Mouse (Mus musculus): ENCODE data around the gene Gstcd. TPM values are rescaled to one million over a fixed set of nuclear protein-coding genes. Genes with fewer than 3 reads are reported as not detected.

Gstcd gene
- polyA plus RNA-seq, 1 experiment from 2014 or later = 7.9 TPM

- H3K36me3 ChIP-seq = no peaks in the 10 kb centered on the region
- under 1% methylated on average over 26 of the region's 26 CpGs for WGBS
- peak overlapping the region; percentile 99 for H3K4me2 ChIP-seq (replicated peaks)
- peaks cover 24% of the 10 kb centered on the region for H3K27me3 ChIP-seq
- peak overlapping the region; percentile 67 for H3K9ac ChIP-seq
- H3K4me3 ChIP-seq = peak overlapping the region; percentile 66
- no peaks in the 10 kb centered on the region for H3K9me3 ChIP-seq (replicated peaks)
- H3K27ac ChIP-seq = no peak overlapping the region
- H3K4me1 ChIP-seq = peaks cover 18% of the 10 kb centered on the region
- ATAC-seq (ENCODE audit: low FRiP score) = peak; percentile 79
Observed at GRCm38 (mm10) chr3:132949380-132949790, 142.4 kb downstream of the Gstcd start.

DNA sequence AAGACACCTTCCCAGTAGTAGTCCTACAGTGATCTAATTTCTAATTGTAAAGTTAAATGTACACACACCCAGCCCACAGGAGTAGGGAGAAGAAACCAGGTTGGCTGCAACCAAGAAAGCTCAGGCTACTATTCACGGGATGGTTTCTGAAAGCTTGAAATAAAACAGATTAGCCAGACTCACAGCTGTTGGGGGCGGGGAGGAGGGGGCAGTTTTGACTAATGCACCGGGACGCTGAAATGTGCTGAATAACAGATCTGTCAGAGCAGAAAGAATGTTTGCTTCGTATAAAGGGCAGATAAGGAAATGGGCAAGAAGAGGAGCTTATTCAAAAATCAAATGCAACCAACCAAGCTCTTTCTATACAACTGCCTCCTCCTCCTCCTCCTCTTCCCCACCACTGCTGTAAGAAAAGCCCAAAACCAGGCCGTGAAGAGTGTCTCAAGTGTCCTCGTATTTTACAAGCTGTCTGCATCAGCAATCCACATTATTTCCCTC is 143.5 kb downstream of the Gstcd start:
- H3K4me1 ChIP-seq = peaks cover 18% of the 10 kb centered on the region
- peak overlapping the region; percentile 99; the same call in 1 of the 2 replicates for H3K4me2 ChIP-seq (replicated peaks)
- no peak for ATAC-seq (ENCODE audit: low FRiP score)
- no peaks in the 10 kb centered on the region for H3K36me3 ChIP-seq
- no peaks in the 10 kb centered on the region for H3K9me3 ChIP-seq (replicated peaks)
- no peak overlapping the region for H3K4me3 ChIP-seq
- H3K27me3 ChIP-seq = peaks cover 24% of the 10 kb centered on the region
- H3K27ac ChIP-seq = no peak overlapping the region
- 24% methylated on average over 7 of the region's 7 CpGs for WGBS
- no peak overlapping the region for H3K9ac ChIP-seq

- ATAC-seq (ENCODE audit: low FRiP score) = no peak
- H3K4me3 ChIP-seq = no peak overlapping the region
- no peaks in the 10 kb centered on the region for H3K9me3 ChIP-seq (replicated peaks)
- H3K4me1 ChIP-seq = peaks cover 18% of the 10 kb centered on the region
- no peak overlapping the region for H3K27ac ChIP-seq
- WGBS = 96% methylated on average over 5 of the region's 5 CpGs
- H3K4me2 ChIP-seq (replicated peaks) = no peak overlapping the region
- H3K9ac ChIP-seq = no peak overlapping the region
- H3K36me3 ChIP-seq = no peaks in the 10 kb centered on the region
- H3K27me3 ChIP-seq = peaks cover 24% of the 10 kb centered on the region
Observed at GRCm38 (mm10) chr3:132946086-132946485, 145.7 kb downstream of the Gstcd start.

- peaks cover 24% of the 10 kb centered on the region for H3K27me3 ChIP-seq
- H3K27ac ChIP-seq = no peak overlapping the region
- H3K4me3 ChIP-seq = no peak overlapping the region
- peaks cover 18% of the 10 kb centered on the region for H3K4me1 ChIP-seq
- H3K36me3 ChIP-seq = no peaks in the 10 kb centered on the region
- WGBS = 86% methylated on average over 7 of the region's 7 CpGs
- H3K9me3 ChIP-seq (replicated peaks) = no peaks in the 10 kb centered on the region
- no peak overlapping the region for H3K4me2 ChIP-seq (replicated peaks)
- no peak for ATAC-seq (ENCODE audit: low FRiP score)
- no peak overlapping the region for H3K9ac ChIP-seq
Observed at GRCm38 (mm10) chr3:132945669-132946068, 146.2 kb downstream of the Gstcd start.

GRCm38 (mm10) chr3:132944609-132945008 is 147.2 kb downstream of the Gstcd start:
- Histone ChIP-seq H3K9me3 (replicated peaks) (no peaks in the 10 kb centered on the region), H3K9ac (no peak overlapping the region), H3K27ac (no peak overlapping the region), H3K4me3 (no peak overlapping the region), H3K27me3 (peaks cover 19% of the 10 kb centered on the region), H3K4me2 (replicated peaks) (no peak overlapping the region), H3K4me1 (peaks cover 13% of the 10 kb centered on the region), H3K36me3 (no peaks in the 10 kb centered on the region)
- 30% methylated on average over 3 of the region's 3 CpGs for WGBS
- no peak for ATAC-seq (ENCODE audit: low FRiP score)

- no peaks in the 10 kb centered on the region for H3K9me3 ChIP-seq (replicated peaks)
- 52% methylated on average over 7 of the region's 7 CpGs for WGBS
- H3K9ac ChIP-seq = no peak overlapping the region
- H3K27ac ChIP-seq = no peak overlapping the region
- H3K4me1 ChIP-seq = peaks cover 9% of the 10 kb centered on the region
- H3K4me3 ChIP-seq = no peak overlapping the region
- H3K36me3 ChIP-seq = no peaks in the 10 kb centered on the region
- no peak overlapping the region for H3K4me2 ChIP-seq (replicated peaks)
- H3K27me3 ChIP-seq = peaks cover 16% of the 10 kb centered on the region
- ATAC-seq (ENCODE audit: low FRiP score) = no peak
Observed at GRCm38 (mm10) chr3:132944193-132944592, 147.6 kb downstream of the Gstcd start.

GRCm38 (mm10) chr3:132942778-132943177 is 149.1 kb downstream of the Gstcd start:
- WGBS = 93% methylated on average over 6 of the region's 6 CpGs
- no peaks in the 10 kb centered on the region for H3K4me1 ChIP-seq

GRCm38 (mm10) chr3:132940181-132940990 is 151.4 kb downstream of the Gstcd start:
- Histone ChIP-seq H3K27ac (no peak overlapping the region), H3K4me2 (replicated peaks) (no peak overlapping the region), H3K27me3 (no peaks in the 10 kb centered on the region), H3K9me3 (replicated peaks) (no peaks in the 10 kb centered on the region), H3K9ac (no peak overlapping the region), H3K4me3 (no peak overlapping the region), H3K4me1 (no peaks in the 10 kb centered on the region), H3K36me3 (no peaks in the 10 kb centered on the region)
- ATAC-seq (ENCODE audit: low FRiP score) = no peak
- 84% methylated on average over 10 of the region's 10 CpGs for WGBS

More at GRCm38 (mm10) chr3:132942778-132943177, 149.1 kb downstream of the Gstcd start:
- no peak overlapping the region for H3K4me2 ChIP-seq (replicated peaks)
- no peak overlapping the region for H3K27ac ChIP-seq
- ATAC-seq (ENCODE audit: low FRiP score) = no peak
- no peak overlapping the region for H3K9ac ChIP-seq
- no peak overlapping the region for H3K4me3 ChIP-seq
- H3K27me3 ChIP-seq = peaks cover 7% of the 10 kb centered on the region; the same call in 1 of the 2 replicates
- H3K9me3 ChIP-seq (replicated peaks) = no peaks in the 10 kb centered on the region
- no peaks in the 10 kb centered on the region for H3K36me3 ChIP-seq

DNA sequence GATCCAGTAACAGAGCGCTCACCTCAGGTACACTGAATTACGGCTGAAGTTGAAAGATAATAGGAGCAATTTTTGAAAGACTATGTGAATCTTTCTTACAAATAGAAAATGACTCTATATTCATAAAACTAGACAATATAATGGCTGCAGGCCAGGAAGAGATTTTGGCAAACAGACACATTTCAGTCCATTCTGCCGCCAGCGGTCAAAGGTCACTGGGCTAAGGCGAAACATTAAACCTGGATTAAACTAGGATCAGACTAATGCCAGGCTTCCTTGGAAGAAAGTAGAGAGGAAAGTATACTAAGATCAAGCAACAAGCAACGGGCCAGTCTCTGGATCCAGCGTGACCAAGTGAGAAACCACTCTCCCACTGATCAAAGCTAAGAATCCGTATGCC is 152.8 kb downstream of the Gstcd start:
- no peak overlapping the region for H3K4me3 ChIP-seq
- no peak overlapping the region for H3K27ac ChIP-seq
- no peak for ATAC-seq (ENCODE audit: low FRiP score)
- H3K36me3 ChIP-seq = no peaks in the 10 kb centered on the region
- 84% methylated on average over 8 of the region's 8 CpGs for WGBS
- no peaks in the 10 kb centered on the region for H3K9me3 ChIP-seq (replicated peaks)
- no peak overlapping the region for H3K4me2 ChIP-seq (replicated peaks)
- H3K9ac ChIP-seq = no peak overlapping the region
- H3K27me3 ChIP-seq = no peaks in the 10 kb centered on the region
- H3K4me1 ChIP-seq = no peaks in the 10 kb centered on the region

GRCm38 (mm10) chr3:132934649-132935048 is 157.2 kb downstream of the Gstcd start:
- no peaks in the 10 kb centered on the region for H3K36me3 ChIP-seq
- no peaks in the 10 kb centered on the region for H3K27me3 ChIP-seq
- H3K9ac ChIP-seq = no peak overlapping the region
- ATAC-seq (ENCODE audit: low FRiP score) = no peak
- no peak overlapping the region for H3K4me2 ChIP-seq (replicated peaks)
- no peak overlapping the region for H3K27ac ChIP-seq
- H3K4me1 ChIP-seq = 0 out of 2 replicates have a peak, but pooled peaks cover 5% of the 10 kb centered on the region
- no peaks in the 10 kb centered on the region for H3K9me3 ChIP-seq (replicated peaks)
- H3K4me3 ChIP-seq = no peak overlapping the region
- WGBS = 74% methylated on average over 2 of the region's 2 CpGs

All from hindbrain, embryonic 12.5 days (tissue).